Mouse (Mus musculus) stomach, postnatal 0 days (tissue): Measurements from ENCODE around the gene Kcne1. TPM values are rescaled to one million over a fixed set of nuclear protein-coding genes. Genes with fewer than 3 reads are reported as not detected.

ENCODE experiments used
- ATAC-seq: fragments of 200-750 bp; cut with Nextera tagmentation; 2 replicates; pipeline ENCODE4 v1.8.0; 2017; ENCODE audit not compliant: low FRiP score, low TSS enrichment
- DNase-seq: peaks from one replicate; pipeline ENCODE4 v3.0.0-alpha.2; 2016; ENCODE audit warnings: low spot score
- H3K27ac ChIP-seq: fragments of 300-500 bp; sonication (generic); replicated peaks from 2 replicates; pipeline ENCODE4 v1.5.1; 2014; ENCODE audit warnings: mild to moderate bottlenecking, control low read depth
- H3K27me3 ChIP-seq: fragments of 300-500 bp; sonication (generic); 2 replicates; pipeline ENCODE4 v1.6.1; 2014; ENCODE audit warnings: low read length; ENCODE audit not compliant: control insufficient read depth, insufficient read depth
- H3K36me3 ChIP-seq: fragments of 300-500 bp; sonication (generic); 2 replicates; pipeline ENCODE4 v1.6.1; 2014; ENCODE audit warnings: low read length, mixed read lengths; ENCODE audit not compliant: control insufficient read depth, insufficient read depth
- H3K4me1 ChIP-seq: fragments of 300-500 bp; sonication (generic); replicated peaks from 2 replicates; pipeline ENCODE4 v1.6.1; 2014; ENCODE audit warnings: antibody characterized with exemption; ENCODE audit not compliant: control insufficient read depth, insufficient read depth
- H3K4me2 ChIP-seq: fragments of 300-500 bp; sonication (generic); replicated peaks from 2 replicates; pipeline ENCODE4 v1.6.1; 2014; ENCODE audit warnings: low read depth, mild to moderate bottlenecking, control low read depth, moderate library complexity
- H3K4me3 ChIP-seq: fragments of 300-500 bp; sonication (generic); 2 replicates; pipeline ENCODE4 v1.5.1; 2014; ENCODE audit warnings: low read depth, low read length, control low read depth
- H3K9ac ChIP-seq: fragments of 300-500 bp; sonication (generic); 2 replicates; pipeline ENCODE4 v1.6.1; 2014; ENCODE audit warnings: mild to moderate bottlenecking, low read length, control low read depth, mixed read lengths
- H3K9me3 ChIP-seq: fragments of 300-500 bp; sonication (generic); 2 replicates; pipeline ENCODE4 v1.6.1; 2016; ENCODE audit warnings: low read length; ENCODE audit not compliant: control insufficient read depth
- CTCF ChIP-seq: IDR thresholded peaks from 2 replicates; pipeline ENCODE4 v1.5.1; 2016; ENCODE audit warnings: antibody characterized with exemption, low read depth, mild to moderate bottlenecking, moderate library complexity
- EP300 ChIP-seq: optimal IDR thresholded peaks from 2 replicates; pipeline ENCODE3; 2016; ENCODE audit warnings: antibody characterized with exemption
- WGBS: fragments of 180-500 bp; shearing (Covaris S2); extraction: QIAGEN DNeasy Blood & Tissue Kit; methylation state at CpG from one replicate; pipeline ENCODE4 v1.1.7; 2014; 5-methylcytosine and 5-hydroxymethylcytosine counted together
- polyA plus RNA-seq: library from polyadenylated mRNA; unstranded; fragments of >200 nt; fragmentation: Nextera tagmentation; extraction: Ambion mirVana; gene quantifications from 2 replicates; pipeline ENCODE4 v1.2.1, GENCODE M21; 2015

The Kcne1 gene
- polyA plus RNA-seq, 1 experiment from 2014 or later = 20.3 TPM

DNA sequence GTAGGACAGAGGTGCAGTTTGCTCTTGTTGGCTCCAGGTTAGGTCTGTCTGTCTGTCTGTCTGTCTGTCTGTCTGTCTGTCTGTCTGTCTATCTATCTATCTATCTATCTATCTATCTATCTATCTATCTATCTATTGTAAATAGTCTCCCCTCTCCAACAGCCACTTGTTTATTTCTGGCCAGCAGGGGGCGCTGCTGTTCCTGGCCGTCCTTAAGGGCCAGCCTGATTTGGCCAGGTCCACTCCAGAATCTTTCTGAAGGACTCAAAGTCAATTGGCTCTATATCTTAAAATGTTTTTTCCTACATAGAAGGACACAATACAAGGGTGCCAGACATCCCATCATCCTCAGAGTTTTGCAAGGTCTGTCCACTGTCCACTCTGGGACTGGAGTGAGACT lies 25.8 kb upstream of the Kcne1 start:
- Histone ChIP-seq H3K27ac (no peak overlapping the region), H3K4me2 (no peak overlapping the region), H3K36me3 (no peaks in the 10 kb centered on the region), H3K27me3 (no peaks in the 10 kb centered on the region), H3K9me3 (no peaks in the 10 kb centered on the region), H3K9ac (no peak overlapping the region), H3K4me1 (no peaks in the 10 kb centered on the region), H3K4me3 (no peak overlapping the region)
- DNase-seq = peak; percentile 70
- 0% methylated on average over 2 of the region's 2 CpGs for WGBS
- no peak; the same call in 1 of the 2 replicates for ATAC-seq
- TF ChIP-seq CTCF = peak; percentile 87
- TF ChIP-seq EP300 = no peak

DNA sequence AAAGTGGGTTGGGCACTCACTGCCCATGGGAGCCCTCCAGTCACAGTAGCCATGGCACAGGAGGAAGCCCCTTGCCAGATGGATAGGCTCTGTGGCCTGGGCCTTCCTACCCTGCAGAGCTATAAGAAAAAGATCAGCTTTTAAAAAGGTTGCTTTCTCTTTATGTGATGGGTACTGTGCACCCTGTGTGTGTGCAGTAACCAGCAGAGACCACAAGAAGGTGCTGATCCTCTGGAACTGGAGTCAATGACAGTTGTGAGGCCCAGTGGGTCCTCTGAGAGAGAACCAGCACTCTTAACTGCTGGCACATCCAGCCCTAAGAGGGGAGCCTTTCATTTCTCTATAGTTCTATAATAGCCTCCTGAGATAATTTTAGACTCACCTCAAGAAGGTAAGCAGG lies 24.1 kb upstream of the Kcne1 start:
- DNase-seq (no peak), ATAC-seq (no peak)
- no peak overlapping the region for H3K27ac ChIP-seq
- H3K9me3 ChIP-seq = no peaks in the 10 kb centered on the region
- no peaks in the 10 kb centered on the region for H3K36me3 ChIP-seq
- no peak overlapping the region for H3K4me2 ChIP-seq
- TF ChIP-seq EP300 (no peak), CTCF (peak; percentile 38)
- H3K4me3 ChIP-seq = no peak overlapping the region
- no peak overlapping the region for H3K9ac ChIP-seq
- H3K4me1 ChIP-seq = no peaks in the 10 kb centered on the region
- H3K27me3 ChIP-seq = no peaks in the 10 kb centered on the region

DNA sequence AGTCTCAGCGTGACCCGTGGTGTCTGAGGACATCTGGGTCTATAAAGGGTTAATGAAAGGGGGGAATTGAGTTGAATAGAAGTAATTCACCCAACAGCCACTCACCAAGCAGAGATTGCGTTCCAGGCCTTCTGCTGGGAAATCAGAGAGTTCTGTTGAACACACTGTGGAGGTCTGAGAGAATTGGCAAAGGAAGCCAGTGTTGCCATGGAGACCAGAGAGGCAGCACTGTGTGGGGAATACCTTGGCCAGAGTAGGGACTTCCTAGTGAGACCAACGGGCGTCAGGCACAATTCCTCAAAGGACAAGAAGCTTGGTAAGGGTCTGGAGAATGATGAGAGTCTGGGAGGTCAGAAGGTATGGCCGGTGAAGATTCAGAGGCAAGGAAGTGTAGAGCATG lies 23.2 kb upstream of the Kcne1 start:
- H3K4me1 ChIP-seq = no peaks in the 10 kb centered on the region
- H3K9me3 ChIP-seq = no peaks in the 10 kb centered on the region
- no peak for DNase-seq

DNA sequence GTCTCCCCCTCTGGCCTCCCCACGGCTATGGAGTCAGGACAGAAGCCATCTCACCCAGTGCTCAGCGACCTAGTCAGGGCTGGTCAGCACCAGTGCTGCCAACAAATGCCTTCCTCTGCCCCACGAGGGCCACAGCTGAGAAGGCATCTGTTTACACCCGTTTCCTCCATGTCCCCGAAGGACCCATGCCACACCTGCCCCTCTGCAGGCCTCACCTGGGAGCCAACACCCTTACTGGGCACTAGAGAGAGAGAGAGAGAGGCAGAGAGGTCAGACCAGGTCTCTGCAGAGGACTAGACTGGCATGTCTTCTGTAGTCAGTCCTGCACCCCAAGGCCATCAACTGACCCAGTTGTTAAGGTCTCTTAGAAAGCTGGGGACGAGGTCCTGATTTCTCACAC lies 21.8 kb upstream of the Kcne1 start:
- peak; percentile 38 for ATAC-seq

More for the DNA sequence above, 23.2 kb upstream of the Kcne1 start:
- no peaks in the 10 kb centered on the region for H3K27me3 ChIP-seq
- ATAC-seq = no peak
- WGBS = 69% methylated on average over 6 of the region's 6 CpGs
- no peak overlapping the region for H3K4me2 ChIP-seq
- H3K27ac ChIP-seq = no peak overlapping the region
- no peaks in the 10 kb centered on the region for H3K36me3 ChIP-seq
- no peak for TF ChIP-seq CTCF
- no peak for TF ChIP-seq EP300
- H3K4me3 ChIP-seq = no peak overlapping the region
- H3K9ac ChIP-seq = no peak overlapping the region

DNA sequence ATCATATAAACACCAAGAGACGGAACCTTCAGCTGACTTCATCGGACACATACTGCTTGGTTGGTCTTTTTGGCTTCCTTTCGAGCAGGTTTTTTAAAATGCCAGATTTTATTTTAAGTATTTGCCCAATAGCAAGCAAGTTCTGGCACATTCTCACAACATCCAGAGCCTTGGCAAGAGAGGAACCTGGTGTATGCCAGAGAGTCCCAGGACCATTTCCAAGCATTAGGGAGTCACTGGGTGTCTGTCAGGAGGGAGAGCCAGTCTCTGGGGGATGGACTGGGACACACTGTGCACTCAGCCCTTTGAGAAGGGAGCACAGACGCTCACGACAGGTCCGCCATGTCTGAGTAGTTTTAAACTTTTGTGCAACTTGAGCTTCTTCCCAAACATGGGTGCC lies 17.7 kb upstream of the Kcne1 start:
- H3K4me2 ChIP-seq = no peak overlapping the region
- no peak overlapping the region for H3K4me3 ChIP-seq
- no peak overlapping the region for H3K9ac ChIP-seq
- no peaks in the 10 kb centered on the region for H3K9me3 ChIP-seq
- DNase-seq (no peak), ATAC-seq (no peak)
- TF ChIP-seq EP300 (no peak), CTCF (no peak)
- no peaks in the 10 kb centered on the region for H3K27me3 ChIP-seq
- H3K27ac ChIP-seq = no peak overlapping the region
- no peaks in the 10 kb centered on the region for H3K36me3 ChIP-seq
- 88% methylated on average over 6 of the region's 6 CpGs for WGBS
- H3K4me1 ChIP-seq = no peaks in the 10 kb centered on the region

More for the DNA sequence above, 21.8 kb upstream of the Kcne1 start:
- Histone ChIP-seq H3K27ac (no peak overlapping the region), H3K36me3 (no peaks in the 10 kb centered on the region), H3K27me3 (no peaks in the 10 kb centered on the region), H3K9ac (no peak overlapping the region), H3K4me2 (no peak overlapping the region), H3K9me3 (no peaks in the 10 kb centered on the region), H3K4me1 (no peaks in the 10 kb centered on the region), H3K4me3 (no peak overlapping the region)
- TF ChIP-seq EP300 (no peak), CTCF (no peak)
- 66% methylated on average over 6 of the region's 6 CpGs for WGBS
- DNase-seq = no peak

DNA sequence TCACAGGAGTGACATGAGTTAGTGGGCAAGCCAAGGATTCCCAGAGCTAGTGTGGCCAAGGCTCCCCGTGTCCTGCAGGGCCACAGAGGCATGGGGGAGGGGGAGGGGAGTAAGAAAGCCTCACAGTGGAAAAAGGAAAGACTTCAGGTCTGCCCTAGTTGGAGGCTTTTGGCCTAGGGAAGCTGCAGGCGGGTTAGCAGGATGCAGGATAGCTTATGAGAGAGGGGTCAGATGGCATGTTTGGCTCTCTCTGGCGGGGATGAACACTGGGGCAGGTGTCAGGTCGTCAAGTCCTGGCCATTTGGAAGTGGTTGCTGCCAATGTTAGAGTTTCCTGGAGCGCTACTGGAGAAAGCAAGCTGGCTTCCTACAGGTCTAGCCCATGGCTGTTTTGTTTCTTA lies 12.4 kb upstream of the Kcne1 start:
- Histone ChIP-seq H3K4me3 (no peak overlapping the region), H3K27ac (no peak overlapping the region), H3K9me3 (no peaks in the 10 kb centered on the region), H3K4me1 (no peaks in the 10 kb centered on the region), H3K36me3 (no peaks in the 10 kb centered on the region), H3K4me2 (no peak overlapping the region), H3K9ac (no peak overlapping the region), H3K27me3 (no peaks in the 10 kb centered on the region)
- 50% methylated on average over 5 of the region's 5 CpGs for WGBS
- DNase-seq (no peak), ATAC-seq (no peak)
- TF ChIP-seq EP300 = no peak
- no peak for TF ChIP-seq CTCF
